ENCODE assay signal across 19 mouse cellular contexts in the genomic region with DNA sequence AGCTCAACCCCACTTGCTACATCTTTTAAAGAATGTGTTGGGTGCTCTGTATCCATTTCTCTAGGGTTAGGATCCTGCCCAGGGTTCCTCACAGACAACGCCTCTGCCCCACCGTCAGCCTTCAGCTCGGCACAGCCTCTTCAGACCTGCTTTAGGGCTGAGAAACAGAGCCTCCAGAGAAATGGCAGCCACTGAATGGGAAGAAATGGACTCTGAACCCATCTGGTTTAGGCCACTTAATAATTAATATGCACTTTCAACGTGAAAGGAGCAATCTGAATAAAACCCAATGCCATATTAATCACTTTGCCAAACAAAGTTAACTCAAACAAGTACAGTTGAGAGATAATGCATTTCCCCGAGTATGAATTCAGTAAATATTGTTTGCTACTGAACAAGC.
"Had no signal": no experiment of that assay in that cellular context is flagged by ENCODE, and none has a peak within 500 bp of the region (broad histone marks: within the 10 kb centered on the region; RNA-seq: fewer than 3 reads in every experiment).

No protein-coding gene starts in this region.

- H3K9ac ChIP-seq: liver, embryonic 12.5 days; liver, embryonic 15.5 days; lung, embryonic 15.5 days; midbrain, embryonic 13.5 days; neural tube, embryonic 13.5 days; stomach, embryonic 15.5 days had no signal

- H3K4me3 ChIP-seq: left cerebral cortex, adult 2 months; liver, embryonic 12.5 days; liver, embryonic 15.5 days; lung, embryonic 15.5 days; megakaryocyte, embryonic 14.5 days; midbrain, embryonic 10.5 days; midbrain, embryonic 13.5 days; myocyte; neural tube, embryonic 13.5 days; stomach, embryonic 15.5 days had no signal

- H3K4me1 ChIP-seq: liver, embryonic 12.5 days; liver, embryonic 15.5 days; lung, embryonic 15.5 days; midbrain, embryonic 13.5 days; stomach, embryonic 15.5 days had no signal

- H3K27me3 ChIP-seq: liver, embryonic 12.5 days; liver, embryonic 15.5 days; lung, embryonic 15.5 days; midbrain, embryonic 13.5 days; neural tube, embryonic 13.5 days; stomach, embryonic 15.5 days had no signal

- H3K27ac ChIP-seq: hindbrain, postnatal 0 days; left cerebral cortex, adult 2 months; liver, embryonic 12.5 days; liver, embryonic 15.5 days; lung, embryonic 15.5 days; midbrain, embryonic 10.5 days; midbrain, embryonic 13.5 days; neural tube, embryonic 13.5 days; stomach, embryonic 15.5 days had no signal

- H3K36me3 ChIP-seq: neural tube, embryonic 13.5 days had no signal

- DNase-seq: layer of hippocampus, postnatal 36 days; lung, adult 18-20 months; lung, postnatal 10 days; lung, postnatal 36 days; retina, postnatal 1 day; right cerebral cortex, postnatal 25 days; spleen, adult 18-20 months; thymus, postnatal 25 days had no signal
